Mouse (Mus musculus) left cerebral cortex, postnatal 25 days (tissue): Measurements from ENCODE around the gene Ate1. TPM values are rescaled to one million over a fixed set of nuclear protein-coding genes. Genes with fewer than 3 reads are reported as not detected.

ENCODE experiments used
- DNase-seq, 2 experiments: peaks; one replicate each; pipeline ENCODE4 v3.0.0; 2022; ENCODE audit warnings: low spot score in 2 of 2, mixed read lengths in 1 of 2
- intact Hi-C: fragments of 180-260 bp; cut with DNase I; formaldehyde crosslinking; loops from one replicate; pipeline ENCODE4 v1.15.1; 2025
- total RNA-seq, 2 experiments: library from RNA; stranded (reverse); gene quantifications; 2 replicates each; pipeline ENCODE4 v1.2.3; 2021

Ate1 gene
- total RNA-seq, result 10 to 100 TPM; 55.8 to 59.0 TPM

GRCm38 (mm10) chr7:130520049-130520425, at the start of gene Ate1:
Ate1 (minus strand) TSS chr7:130520369.
- peak in 1 of 2 experiments; percentile 55 for DNase-seq
- intact Hi-C loops, result no loop called here

GRCm38 (mm10) chr7:130568783-130569436, 48.7 kb upstream of the Ate1 start:
- no peak for DNase-seq
- intact Hi-C loops, result no loop called here

GRCm38 (mm10) chr7:130564596-130564995, 44.4 kb upstream of the Ate1 start:
- DNase-seq, result peak in 1 of 2 experiments; percentile 39
- intact Hi-C loops, result no loop called here

GRCm38 (mm10) chr7:130563880-130564279, 43.7 kb upstream of the Ate1 start:
- no peak for DNase-seq
- intact Hi-C loops, result no loop called here

GRCm38 (mm10) chr7:130563276-130563675, 43.1 kb upstream of the Ate1 start:
- no peak for DNase-seq
- intact Hi-C loops, result no loop called here

- intact Hi-C loops, result no loop called here
- no peak for DNase-seq
Observed at GRCm38 (mm10) chr7:130560933-130561332, 40.8 kb upstream of the Ate1 start.

GRCm38 (mm10) chr7:130558592-130558991, 38.4 kb upstream of the Ate1 start:
- intact Hi-C loops, result no loop called here
- no peak for DNase-seq

- intact Hi-C loops, result no loop called here
- DNase-seq, result no peak
Observed at GRCm38 (mm10) chr7:130555597-130555996, 35.4 kb upstream of the Ate1 start.

- DNase-seq, result no peak
- intact Hi-C loops, result no loop called here
Observed at GRCm38 (mm10) chr7:130553321-130553720, 33.2 kb upstream of the Ate1 start.

- no peak for DNase-seq
- intact Hi-C loops, result no loop called here
Observed at GRCm38 (mm10) chr7:130552780-130553179, 32.6 kb upstream of the Ate1 start.

- no peak for DNase-seq
- intact Hi-C loops, result loop anchor here (2.0 to 5.0 kb wide), 4 partner anchors 29 to 215 kb away; no protein-coding TSS in a partner anchor
Observed at GRCm38 (mm10) chr7:130547635-130548175, 27.5 kb upstream of the Ate1 start.

- DNase-seq, result peak; percentile 90 to 93
- intact Hi-C loops, result loop anchor here (2.0 to 5.0 kb wide), 4 partner anchors 28 to 215 kb away; no protein-coding TSS in a partner anchor
Observed at GRCm38 (mm10) chr7:130546791-130547484, 26.8 kb upstream of the Ate1 start.

- DNase-seq, result no peak
- intact Hi-C loops, result loop anchor here (2.0 to 5.0 kb wide), 4 partner anchors 28 to 216 kb away; no protein-coding TSS in a partner anchor
Observed at GRCm38 (mm10) chr7:130546421-130546790, 26.2 kb upstream of the Ate1 start.

- intact Hi-C loops, result loop anchor here (2.0 to 5.0 kb wide), 4 partner anchors 27 to 216 kb away; no protein-coding TSS in a partner anchor
- DNase-seq, result no peak
Observed at GRCm38 (mm10) chr7:130545893-130546292, 25.7 kb upstream of the Ate1 start.

- no peak for DNase-seq
- intact Hi-C loops, result loop anchor here (5.0 kb wide), 2 partner anchors 137 to 217 kb away; no protein-coding TSS in a partner anchor
Observed at GRCm38 (mm10) chr7:130545401-130545800, 25.2 kb upstream of the Ate1 start.

GRCm38 (mm10) chr7:130543181-130543580, 23.0 kb upstream of the Ate1 start:
- no peak for DNase-seq
- intact Hi-C loops, result no loop called here

- DNase-seq, result no peak
- intact Hi-C loops, result no loop called here
Observed at GRCm38 (mm10) chr7:130540176-130540575, 20.0 kb upstream of the Ate1 start.

- DNase-seq, result no peak
- intact Hi-C loops, result no loop called here
Observed at GRCm38 (mm10) chr7:130537068-130537467, 16.9 kb upstream of the Ate1 start.

GRCm38 (mm10) chr7:130535174-130535573, 15.0 kb upstream of the Ate1 start:
- intact Hi-C loops, result no loop called here
- DNase-seq, result no peak
